Mouse (Mus musculus) hindbrain, embryonic 14.5 days (tissue): ENCODE data around the gene Sun2. TPM values are rescaled to one million over a fixed set of nuclear protein-coding genes. Genes with fewer than 3 reads are reported as not detected.
A peak's percentile ranks its signal among the peaks of the same experiment; 100 is the strongest.

Experiments
- ATAC-seq: fragments of 200-750 bp; cut with Nextera tagmentation; 2 replicates; pipeline ENCODE4 v1.8.0; 2017; ENCODE audit warnings: moderate number of reproducible peaks, mild to moderate bottlenecking, moderate TSS enrichment, moderate library complexity; ENCODE audit not compliant: low FRiP score
- DNase-seq: peaks from one replicate; pipeline ENCODE4 v3.0.0-alpha.2; 2015; ENCODE audit warnings: low spot score
- H3K27ac ChIP-seq: fragments of 300-500 bp; sonication (generic); 2 replicates; pipeline ENCODE4 v1.5.1; 2014; ENCODE audit warnings: mild to moderate bottlenecking, moderate library complexity
- H3K27me3 ChIP-seq: fragments of 300-500 bp; sonication (generic); 2 replicates; pipeline ENCODE4 v1.6.1; 2014; ENCODE audit warnings: mild to moderate bottlenecking, low read length, mixed read lengths; ENCODE audit not compliant: control insufficient read depth, insufficient read depth
- H3K36me3 ChIP-seq: fragments of 300-500 bp; sonication (generic); replicated peaks from 2 replicates; pipeline ENCODE4 v1.6.1; 2014; ENCODE audit not compliant: control insufficient read depth, insufficient read depth
- H3K4me1 ChIP-seq: fragments of 300-500 bp; sonication (generic); replicated peaks from 2 replicates; pipeline ENCODE4 v1.6.1; 2014; ENCODE audit warnings: antibody characterized with exemption, low read length, mixed read lengths; ENCODE audit not compliant: control insufficient read depth, insufficient read depth
- H3K4me2 ChIP-seq: fragments of 300-500 bp; sonication (generic); replicated peaks from 2 replicates; pipeline ENCODE4 v1.6.1; 2014; ENCODE audit warnings: mild to moderate bottlenecking, moderate library complexity
- H3K4me3 ChIP-seq: fragments of 300-500 bp; sonication (generic); replicated peaks from 2 replicates; pipeline ENCODE4 v1.5.1; 2014; ENCODE audit warnings: mild to moderate bottlenecking, low read length
- H3K9ac ChIP-seq: fragments of 300-500 bp; sonication (generic); 2 replicates; pipeline ENCODE4 v1.6.1; 2014
- H3K9me3 ChIP-seq: fragments of 300-500 bp; sonication (generic); 2 replicates; pipeline ENCODE4 v1.6.1; 2016; ENCODE audit warnings: low read length; ENCODE audit not compliant: control insufficient read depth
- WGBS: fragments of 180-500 bp; shearing (Covaris S2); extraction: QIAGEN DNeasy Blood & Tissue Kit; methylation state at CpG from one replicate; pipeline ENCODE4 v1.1.7; 2014; 5-methylcytosine and 5-hydroxymethylcytosine counted together
- polyA plus RNA-seq: library from polyadenylated mRNA; unstranded; fragments of >200 nt; fragmentation: Nextera tagmentation; extraction: Ambion mirVana; gene quantifications from 2 replicates; pipeline ENCODE4 v1.2.1, GENCODE M21; 2014

Sun2 gene
- polyA plus RNA-seq, 1 experiment from 2014 or later: 6.7 TPM

GRCm38 (mm10) chr15:79740739-79741138, 1.6 kb downstream of the Sun2 start:
- Histone ChIP-seq H3K27ac (no peak overlapping the region), H3K4me1 (peaks cover 19% of the 10 kb centered on the region), H3K9me3 (no peaks in the 10 kb centered on the region), H3K4me3 (peak overlapping the region; percentile 92; the same call in 1 of the 2 replicates), H3K36me3 (peaks cover 39% of the 10 kb centered on the region), H3K4me2 (peak overlapping the region; percentile 74), H3K27me3 (no peaks in the 10 kb centered on the region), H3K9ac (peak overlapping the region; percentile 92)
- no peak for DNase-seq
- WGBS: 84% methylated on average over 3 of the region's 3 CpGs
- no peak for ATAC-seq

DNA sequence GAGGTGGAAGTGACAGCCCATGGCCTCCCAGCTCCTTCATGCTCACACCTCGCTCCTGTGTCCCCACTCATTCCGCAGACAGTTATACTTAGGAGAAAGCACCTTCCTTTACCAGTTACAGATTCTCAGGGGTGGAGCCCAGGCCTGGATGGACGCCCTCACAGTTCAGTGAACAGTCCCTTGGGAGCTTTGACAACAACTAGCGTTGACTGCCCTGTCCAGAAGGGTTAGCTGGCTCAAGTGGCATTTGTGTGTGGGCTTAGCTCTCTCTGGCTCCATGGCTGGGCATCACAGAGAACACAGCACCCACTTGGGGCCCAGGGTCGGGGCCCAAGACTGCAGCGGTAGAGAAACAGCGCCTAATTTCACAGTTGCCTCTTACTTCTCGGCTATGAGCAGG, 8.0 kb downstream of the Sun2 start:
- WGBS: 87% methylated on average over 8 of the region's 8 CpGs
- no peaks in the 10 kb centered on the region for H3K4me1 ChIP-seq
- no peak overlapping the region for H3K9ac ChIP-seq
- no peak overlapping the region for H3K4me2 ChIP-seq
- H3K9me3 ChIP-seq: no peaks in the 10 kb centered on the region
- DNase-seq (no peak), ATAC-seq (no peak)
- peaks cover 95% of the 10 kb centered on the region for H3K36me3 ChIP-seq
- no peak overlapping the region for H3K27ac ChIP-seq
- H3K27me3 ChIP-seq: no peaks in the 10 kb centered on the region
- no peak overlapping the region for H3K4me3 ChIP-seq

DNA sequence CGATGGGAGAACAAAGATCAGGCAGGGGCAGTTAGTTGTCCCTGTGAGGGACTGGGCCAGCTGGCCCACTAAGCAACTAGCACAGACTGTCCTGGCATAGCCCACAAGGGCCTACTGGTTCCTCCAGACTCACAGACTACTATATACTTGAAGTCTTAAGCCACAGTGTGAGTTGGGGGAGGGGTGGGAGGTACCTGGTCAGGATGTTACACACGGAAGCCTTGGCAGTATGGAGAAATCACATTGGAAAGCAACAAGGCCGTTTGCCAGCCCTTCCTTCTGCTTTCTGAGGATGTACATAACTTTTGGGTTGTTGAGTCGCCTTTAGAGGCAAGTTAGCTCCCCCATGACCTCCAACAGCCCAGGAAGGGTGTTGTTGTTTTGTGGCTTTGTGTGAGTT, 8.7 kb downstream of the Sun2 start:
- 72% methylated on average over 4 of the region's 4 CpGs for WGBS
- DNase-seq: no peak
- H3K27ac ChIP-seq: no peak overlapping the region
- no peak for ATAC-seq
- no peak overlapping the region for H3K9ac ChIP-seq
- H3K9me3 ChIP-seq: no peaks in the 10 kb centered on the region
- no peaks in the 10 kb centered on the region for H3K27me3 ChIP-seq
- no peak overlapping the region for H3K4me2 ChIP-seq
- peaks cover 95% of the 10 kb centered on the region for H3K36me3 ChIP-seq
- no peak overlapping the region for H3K4me3 ChIP-seq
- H3K4me1 ChIP-seq: no peaks in the 10 kb centered on the region

GRCm38 (mm10) chr15:79733192-79733591, 9.1 kb downstream of the Sun2 start:
- no peak for ATAC-seq
- DNase-seq: no peak
- Histone ChIP-seq H3K27me3 (no peaks in the 10 kb centered on the region), H3K4me1 (no peaks in the 10 kb centered on the region), H3K9ac (no peak overlapping the region), H3K4me2 (no peak overlapping the region), H3K4me3 (no peak overlapping the region), H3K27ac (no peak overlapping the region), H3K9me3 (no peaks in the 10 kb centered on the region), H3K36me3 (peaks cover 95% of the 10 kb centered on the region)
- WGBS: 95% methylated on average over 8 of the region's 8 CpGs

DNA sequence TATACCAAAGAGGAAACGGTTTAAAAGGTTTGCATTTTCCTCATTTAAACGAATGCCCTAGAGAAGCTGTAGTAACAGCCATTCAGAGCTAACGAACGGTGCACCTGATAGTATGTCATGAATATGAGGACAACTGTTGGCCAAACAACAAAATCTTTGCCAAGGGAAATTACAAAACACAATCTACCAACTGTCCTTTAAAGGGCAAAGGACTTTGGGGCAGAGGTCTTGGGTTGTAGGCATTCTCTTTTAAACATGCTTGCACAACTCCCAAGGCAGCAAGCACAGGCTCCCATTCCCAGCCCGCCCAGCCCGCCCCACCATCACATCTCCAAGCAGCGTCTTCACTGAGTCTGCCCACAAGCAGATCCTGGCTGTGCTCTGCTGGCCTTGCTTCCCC, 10.8 kb downstream of the Sun2 start:
- Histone ChIP-seq H3K4me3 (no peak overlapping the region), H3K27me3 (no peaks in the 10 kb centered on the region), H3K9me3 (no peaks in the 10 kb centered on the region), H3K27ac (no peak overlapping the region), H3K36me3 (peaks cover 95% of the 10 kb centered on the region), H3K4me2 (no peak overlapping the region), H3K4me1 (no peaks in the 10 kb centered on the region), H3K9ac (no peak overlapping the region)
- no peak for DNase-seq
- ATAC-seq: no peak
- WGBS: 89% methylated on average over 7 of the region's 7 CpGs

DNA sequence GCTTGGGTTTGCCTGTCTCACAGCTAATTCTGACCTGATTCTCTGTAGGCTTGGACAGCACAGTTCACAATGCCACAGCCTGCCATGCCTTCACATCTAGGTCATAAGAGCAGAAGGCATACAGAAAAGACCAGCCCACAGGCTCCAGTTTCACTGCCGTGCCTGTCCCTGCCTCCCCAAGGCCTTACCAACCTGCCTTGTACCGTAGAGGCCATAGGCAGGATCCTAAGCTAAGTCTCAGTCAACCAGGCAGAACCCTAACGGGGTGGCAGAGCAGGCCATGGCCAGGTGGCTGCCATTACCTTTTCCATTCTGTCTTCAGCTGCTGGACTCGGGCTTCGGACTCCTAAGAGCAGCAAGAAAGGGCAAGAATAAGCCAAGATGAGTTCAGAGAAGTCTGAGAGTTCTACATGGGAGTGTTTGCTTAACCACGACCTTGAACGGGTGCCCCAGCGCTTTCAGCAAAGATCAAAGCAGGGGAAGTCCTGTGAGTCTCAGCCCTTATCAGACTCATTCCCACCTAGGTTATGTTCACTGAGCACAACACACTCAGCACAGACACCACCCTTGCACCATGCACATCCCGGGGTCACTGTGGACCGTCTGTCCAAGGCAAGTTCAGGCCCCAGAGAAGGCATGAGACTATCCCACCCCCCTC, 13.5 kb downstream of the Sun2 start:
- Histone ChIP-seq H3K4me2 (no peak overlapping the region), H3K36me3 (peaks cover 95% of the 10 kb centered on the region), H3K27me3 (no peaks in the 10 kb centered on the region), H3K9me3 (no peaks in the 10 kb centered on the region), H3K9ac (no peak overlapping the region), H3K27ac (0 out of 2 replicates have a peak overlapping the region, but pooled peaks have one; percentile 14), H3K4me1 (no peaks in the 10 kb centered on the region), H3K4me3 (no peak overlapping the region)
- 91% methylated on average over 10 of the region's 10 CpGs for WGBS
- no peak for DNase-seq
- ATAC-seq: no peak

DNA sequence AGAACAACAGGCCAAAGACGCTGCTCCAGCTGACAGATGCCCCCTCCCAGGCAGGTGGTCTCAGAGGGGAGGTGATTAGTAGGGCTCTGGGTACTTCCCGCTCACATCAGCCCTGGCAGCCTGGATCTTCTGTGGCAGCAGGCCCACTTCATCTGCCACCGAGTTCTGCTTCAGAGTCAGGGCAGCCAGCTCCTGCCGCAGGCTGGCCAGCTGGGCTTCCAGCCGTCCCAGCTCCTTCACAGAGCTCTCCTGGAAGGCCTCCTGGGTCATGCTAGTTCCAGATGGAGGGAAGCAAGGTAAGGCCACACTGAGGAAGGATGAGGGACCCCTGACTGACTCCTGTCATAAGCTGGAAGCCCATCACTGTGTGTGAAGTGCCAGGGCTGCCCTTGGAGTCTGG, 14.0 kb downstream of the Sun2 start:
- WGBS: 52% methylated on average over 5 of the region's 5 CpGs
- no peaks in the 10 kb centered on the region for H3K27me3 ChIP-seq
- no peak overlapping the region for H3K4me3 ChIP-seq
- H3K36me3 ChIP-seq: peaks cover 89% of the 10 kb centered on the region
- no peaks in the 10 kb centered on the region for H3K9me3 ChIP-seq
- ATAC-seq: no peak
- H3K9ac ChIP-seq: no peak overlapping the region
- H3K4me1 ChIP-seq: no peaks in the 10 kb centered on the region
- 0 out of 2 replicates have a peak overlapping the region, but pooled peaks have one; percentile 14 for H3K27ac ChIP-seq
- H3K4me2 ChIP-seq: no peak overlapping the region
- no peak for DNase-seq

- DNase-seq (no peak), ATAC-seq (no peak)
- H3K36me3 ChIP-seq: peaks cover 85% of the 10 kb centered on the region
- H3K9ac ChIP-seq: no peak overlapping the region
- no peak overlapping the region for H3K4me3 ChIP-seq
- no peaks in the 10 kb centered on the region for H3K9me3 ChIP-seq
- no peaks in the 10 kb centered on the region for H3K4me1 ChIP-seq
- WGBS: 80% methylated on average over 6 of the region's 6 CpGs
- no peaks in the 10 kb centered on the region for H3K27me3 ChIP-seq
- no peak overlapping the region for H3K27ac ChIP-seq
- no peak overlapping the region for H3K4me2 ChIP-seq
Observed at GRCm38 (mm10) chr15:79727840-79728239, 14.5 kb downstream of the Sun2 start.

GRCm38 (mm10) chr15:79725190-79725789, 17.0 kb downstream of the Sun2 start:
- peaks cover 74% of the 10 kb centered on the region for H3K36me3 ChIP-seq
- H3K9ac ChIP-seq: no peak overlapping the region
- WGBS: 92% methylated on average over 11 of the region's 11 CpGs
- DNase-seq: no peak
- H3K27me3 ChIP-seq: no peaks in the 10 kb centered on the region
- no peaks in the 10 kb centered on the region for H3K4me1 ChIP-seq
- no peak overlapping the region for H3K27ac ChIP-seq
- no peak overlapping the region for H3K4me2 ChIP-seq
- ATAC-seq: no peak
- H3K9me3 ChIP-seq: no peaks in the 10 kb centered on the region
- no peak overlapping the region for H3K4me3 ChIP-seq
